Mouse (Mus musculus): Measurements from ENCODE around the gene Isca1. TPM values are rescaled to one million over a fixed set of nuclear protein-coding genes. Genes with fewer than 3 reads are reported as not detected.
"Not testable (repeated sequence)": the region's sequence is repeated elsewhere in the genome, so short reads cannot be mapped to it uniquely, and the experiment has no call there.

Gene Isca1
- total and polyA plus RNA-seq, 2 experiments from 2014 or later, result 94.0 to 159 TPM

- Histone ChIP-seq H3K27ac (ENCODE audit: low read depth, low read length) (no peak overlapping the region), H3K4me2 (ENCODE audit: low read depth, low read length, poor library complexity, severe bottlenecking) (no peak overlapping the region), H3K27me3 (ENCODE audit: insufficient read depth, low read length) (no peaks in the 10 kb centered on the region), H3K9me3 (ENCODE audit: low read length) (no peaks in the 10 kb centered on the region), H3K4me1 (ENCODE audit: insufficient read depth, low read length) (no peaks in the 10 kb centered on the region), H3K36me3 (ENCODE audit: insufficient read depth, low read length) (no peaks in the 10 kb centered on the region), H3K4me3 (ENCODE audit: low read depth, low read length) (no peak overlapping the region), H3K9ac (replicated peaks; ENCODE audit: low read length, poor library complexity, severe bottlenecking) (no peak overlapping the region)
- TF ChIP-seq CTCF (IDR thresholded peaks at IDR 0.05), result no peak
- ATAC-seq (ENCODE audit: low FRiP score) (no peak), DNase-seq (ENCODE audit: low spot score) (no peak)
- WGBS, result 82% methylated on average over 6 of the region's 6 CpGs
Measured at GRCm38 (mm10) chr13:59745462-59745861, 24.1 kb downstream of the Isca1 start.

GRCm38 (mm10) chr13:59741697-59742096 is 27.9 kb downstream of the Isca1 start:
- no peaks in the 10 kb centered on the region for H3K36me3 ChIP-seq (ENCODE audit: insufficient read depth, low read length)

GRCm38 (mm10) chr13:59741096-59741495 is 28.5 kb downstream of the Isca1 start:
- ATAC-seq (ENCODE audit: low FRiP score), result no peak
- Histone ChIP-seq H3K4me1 (ENCODE audit: insufficient read depth, low read length) (no peaks in the 10 kb centered on the region), H3K36me3 (ENCODE audit: insufficient read depth, low read length) (no peaks in the 10 kb centered on the region)

More at GRCm38 (mm10) chr13:59741697-59742096, 27.9 kb downstream of the Isca1 start:
- no peaks in the 10 kb centered on the region for H3K4me1 ChIP-seq (ENCODE audit: insufficient read depth, low read length)
- peak; percentile 41; the same call in 1 of the 2 replicates for TF ChIP-seq CTCF (IDR thresholded peaks at IDR 0.05)
- no peaks in the 10 kb centered on the region for H3K9me3 ChIP-seq (ENCODE audit: low read length)
- no peak overlapping the region for H3K9ac ChIP-seq (replicated peaks; ENCODE audit: low read length, poor library complexity, severe bottlenecking)
- WGBS, result 81% methylated on average over 10 of the region's 10 CpGs
- no peak overlapping the region for H3K4me2 ChIP-seq (ENCODE audit: low read depth, low read length, poor library complexity, severe bottlenecking)
- no peak overlapping the region for H3K4me3 ChIP-seq (ENCODE audit: low read depth, low read length)
- no peak overlapping the region for H3K27ac ChIP-seq (ENCODE audit: low read depth, low read length)
- no peak for DNase-seq (ENCODE audit: low spot score)
- ATAC-seq (ENCODE audit: low FRiP score), result no peak
- no peaks in the 10 kb centered on the region for H3K27me3 ChIP-seq (ENCODE audit: insufficient read depth, low read length)

GRCm38 (mm10) chr13:59739397-59739796 is 30.2 kb downstream of the Isca1 start:
- WGBS, result 93% methylated on average over 4 of the region's 4 CpGs
- no peak overlapping the region for H3K27ac ChIP-seq (ENCODE audit: low read depth, low read length)
- H3K4me3 ChIP-seq (ENCODE audit: low read depth, low read length), result no peak overlapping the region
- H3K36me3 ChIP-seq (ENCODE audit: insufficient read depth, low read length), result no peaks in the 10 kb centered on the region
- no peaks in the 10 kb centered on the region for H3K9me3 ChIP-seq (ENCODE audit: low read length)
- no peak overlapping the region for H3K9ac ChIP-seq (replicated peaks; ENCODE audit: low read length, poor library complexity, severe bottlenecking)
- no peak for ATAC-seq (ENCODE audit: low FRiP score)
- no peaks in the 10 kb centered on the region for H3K4me1 ChIP-seq (ENCODE audit: insufficient read depth, low read length)
- H3K4me2 ChIP-seq (ENCODE audit: low read depth, low read length, poor library complexity, severe bottlenecking), result no peak overlapping the region
- no peak for DNase-seq (ENCODE audit: low spot score)
- H3K27me3 ChIP-seq (ENCODE audit: insufficient read depth, low read length), result no peaks in the 10 kb centered on the region
- TF ChIP-seq CTCF (IDR thresholded peaks at IDR 0.05), result no peak

More at GRCm38 (mm10) chr13:59741096-59741495, 28.5 kb downstream of the Isca1 start:
- no peak overlapping the region for H3K9ac ChIP-seq (replicated peaks; ENCODE audit: low read length, poor library complexity, severe bottlenecking)
- WGBS, result 87% methylated on average over 11 of the region's 11 CpGs
- no peaks in the 10 kb centered on the region for H3K9me3 ChIP-seq (ENCODE audit: low read length)
- no peak overlapping the region for H3K4me3 ChIP-seq (ENCODE audit: low read depth, low read length)
- no peak overlapping the region for H3K4me2 ChIP-seq (ENCODE audit: low read depth, low read length, poor library complexity, severe bottlenecking)
- H3K27ac ChIP-seq (ENCODE audit: low read depth, low read length), result no peak overlapping the region
- no peak for DNase-seq (ENCODE audit: low spot score)
- no peak for TF ChIP-seq CTCF (IDR thresholded peaks at IDR 0.05)
- H3K27me3 ChIP-seq (ENCODE audit: insufficient read depth, low read length), result no peaks in the 10 kb centered on the region

GRCm38 (mm10) chr13:59738455-59738854 is 31.2 kb downstream of the Isca1 start:
- ATAC-seq (ENCODE audit: low FRiP score), result no peak
- Histone ChIP-seq H3K4me1 (ENCODE audit: insufficient read depth, low read length) (no peaks in the 10 kb centered on the region), H3K4me3 (ENCODE audit: low read depth, low read length) (no peak overlapping the region), H3K9me3 (ENCODE audit: low read length) (no peaks in the 10 kb centered on the region), H3K36me3 (ENCODE audit: insufficient read depth, low read length) (no peaks in the 10 kb centered on the region), H3K27ac (ENCODE audit: low read depth, low read length) (no peak overlapping the region), H3K9ac (replicated peaks; ENCODE audit: low read length, poor library complexity, severe bottlenecking) (no peak overlapping the region), H3K27me3 (ENCODE audit: insufficient read depth, low read length) (no peaks in the 10 kb centered on the region), H3K4me2 (ENCODE audit: low read depth, low read length, poor library complexity, severe bottlenecking) (no peak overlapping the region)
- WGBS, result 88% methylated on average over 2 of the region's 2 CpGs
- TF ChIP-seq CTCF (IDR thresholded peaks at IDR 0.05), result no peak
- no peak for DNase-seq (ENCODE audit: low spot score)

GRCm38 (mm10) chr13:59735190-59735589 is 34.4 kb downstream of the Isca1 start:
- no peaks in the 10 kb centered on the region for H3K27me3 ChIP-seq (ENCODE audit: insufficient read depth, low read length)
- H3K4me1 ChIP-seq (ENCODE audit: insufficient read depth, low read length), result no peaks in the 10 kb centered on the region
- H3K36me3 ChIP-seq (ENCODE audit: insufficient read depth, low read length), result no peaks in the 10 kb centered on the region
- no peak overlapping the region for H3K4me3 ChIP-seq (ENCODE audit: low read depth, low read length)
- peak; percentile 60 for TF ChIP-seq CTCF (IDR thresholded peaks at IDR 0.05)
- DNase-seq (ENCODE audit: low spot score) (peak; percentile 58), ATAC-seq (ENCODE audit: low FRiP score) (peak; percentile 57; the same call in 1 of the 2 replicates)
- WGBS, result 33% methylated on average over 3 of the region's 3 CpGs
- no peak overlapping the region for H3K4me2 ChIP-seq (ENCODE audit: low read depth, low read length, poor library complexity, severe bottlenecking)
- no peak overlapping the region for H3K27ac ChIP-seq (ENCODE audit: low read depth, low read length)
- H3K9ac ChIP-seq (replicated peaks; ENCODE audit: low read length, poor library complexity, severe bottlenecking), result no peak overlapping the region
- H3K9me3 ChIP-seq (ENCODE audit: low read length), result no peaks in the 10 kb centered on the region

GRCm38 (mm10) chr13:59734347-59734746 is 35.3 kb downstream of the Isca1 start:
- H3K9me3 ChIP-seq (ENCODE audit: low read length); H3K4me1 ChIP-seq (ENCODE audit: insufficient read depth, low read length); H3K4me2 ChIP-seq (ENCODE audit: low read depth, low read length, poor library complexity, severe bottlenecking); H3K27me3 ChIP-seq (ENCODE audit: insufficient read depth, low read length); ATAC-seq (ENCODE audit: low FRiP score); H3K4me3 ChIP-seq (ENCODE audit: low read depth, low read length); H3K36me3 ChIP-seq (ENCODE audit: insufficient read depth, low read length); DNase-seq (ENCODE audit: low spot score); H3K9ac ChIP-seq (replicated peaks; ENCODE audit: low read length, poor library complexity, severe bottlenecking); H3K27ac ChIP-seq (ENCODE audit: low read depth, low read length): not testable (repeated sequence)
- WGBS, result 41% methylated on average over 6 of the region's 6 CpGs
